Mouse (Mus musculus) liver, embryonic 12.5 days (tissue): ENCODE data around the gene Ghdc. TPM values are rescaled to one million over a fixed set of nuclear protein-coding genes. Genes with fewer than 3 reads are reported as not detected.

Experiments
- polyA plus RNA-seq: library from polyadenylated mRNA; unstranded; fragments of >200 nt; fragmentation: Nextera tagmentation; extraction: Ambion mirVana; gene quantifications from 2 replicates; pipeline ENCODE4 v1.2.1, GENCODE M21; 2016

Gene Ghdc
- polyA plus RNA-seq, 1 experiment from 2014 or later, result 2.4 TPM

Other genes with a start within 250 kb of the Ghdc start
- 135 and 136 TPM in 2 replicates for gene Acly, start 243.0 kb downstream of the Ghdc start, polyA plus RNA-seq
- gene Ttc25, start 225.3 kb downstream of the Ghdc start, polyA plus RNA-seq, result 0.10 and 0.14 TPM in 2 replicates
- 12.9 and 15.1 TPM in 2 replicates for gene Cnp, start 196.1 kb downstream of the Ghdc start, polyA plus RNA-seq
- 22.5 and 24.4 TPM in 2 replicates for gene Nkiras2, start 151.7 kb downstream of the Ghdc start, polyA plus RNA-seq
- gene Dnajc7, start 150.8 kb downstream of the Ghdc start, polyA plus RNA-seq, result 109 and 122 TPM in 2 replicates
- gene Zfp385c, start 78.5 kb downstream of the Ghdc start, polyA plus RNA-seq, result 0.32 TPM in 1 of 2 replicates, not detected in the other
- 1.5 and 2.1 TPM in 2 replicates for gene Dhx58, start 66.7 kb downstream of the Ghdc start, polyA plus RNA-seq
- 39.4 and 40.2 TPM in 2 replicates for gene Kat2a, start 58.5 kb downstream of the Ghdc start, polyA plus RNA-seq
- gene Hspb9, start 57.1 kb downstream of the Ghdc start, polyA plus RNA-seq, result 0.29 and 0.33 TPM in 2 replicates
- gene Rab5c, start 32.7 kb downstream of the Ghdc start, polyA plus RNA-seq, result 15.9 and 18.1 TPM in 2 replicates
- gene Kcnh4, start 11.0 kb downstream of the Ghdc start, polyA plus RNA-seq, result not detected in 2 replicates
- not detected in 2 replicates for gene Hcrt, start 8.0 kb downstream of the Ghdc start, polyA plus RNA-seq
- gene Stat5b, start 79.8 kb upstream of the Ghdc start, polyA plus RNA-seq, result 31.6 and 33.7 TPM in 2 replicates
- 16.0 and 17.7 TPM in 2 replicates for gene Stat5a, start 88.4 kb upstream of the Ghdc start, polyA plus RNA-seq
- gene Stat3, start 168.6 kb upstream of the Ghdc start, polyA plus RNA-seq, result 37.3 and 40.1 TPM in 2 replicates
- 28.9 and 30.0 TPM in 2 replicates for gene Cavin1, start 199.9 kb upstream of the Ghdc start, polyA plus RNA-seq
- 56.5 and 57.6 TPM in 2 replicates for gene Atp6v0a1, start 238.5 kb upstream of the Ghdc start, polyA plus RNA-seq